Mouse (Mus musculus): Measurements from ENCODE around the gene Gltp. TPM values are rescaled to one million over a fixed set of nuclear protein-coding genes. Genes with fewer than 3 reads are reported as not detected.

Gene Gltp
- polyA plus RNA-seq, 1 experiment from 2014 or later = 30.4 TPM

GRCm38 (mm10) chr5:114657426-114657825, 33.4 kb downstream of the Gltp start:
- Histone ChIP-seq H3K9me3 (ENCODE audit: control insufficient read depth, low read length) (no peaks in the 10 kb centered on the region), H3K4me1 (ENCODE audit: control insufficient read depth, insufficient read depth, low read length) (0 out of 2 replicates have a peak, but pooled peaks cover 5% of the 10 kb centered on the region), H3K4me2 (ENCODE audit: low read length) (peak overlapping the region; percentile 58; the same call in 1 of the 2 replicates), H3K36me3 (ENCODE audit: control insufficient read depth, insufficient read depth, low read length) (no peaks in the 10 kb centered on the region), H3K4me3 (replicated peaks; ENCODE audit: low read depth, low read length) (peak overlapping the region; percentile 31; the same call in 1 of the 2 replicates), H3K27me3 (ENCODE audit: control insufficient read depth, insufficient read depth, low read length) (peaks cover 32% of the 10 kb centered on the region), H3K9ac (replicated peaks; ENCODE audit: low read length) (no peak overlapping the region), H3K27ac (replicated peaks; ENCODE audit: low read depth, low read length) (no peak overlapping the region)
- 27% methylated on average over 10 of the region's 10 CpGs for WGBS
- ATAC-seq (ENCODE audit: low FRiP score, low TSS enrichment) (no peak), DNase-seq (no peak)

GRCm38 (mm10) chr5:114656305-114656704, 34.5 kb downstream of the Gltp start:
- DNase-seq (no peak), ATAC-seq (ENCODE audit: low FRiP score, low TSS enrichment) (no peak)
- no peak overlapping the region for H3K9ac ChIP-seq (replicated peaks; ENCODE audit: low read length)
- no peaks in the 10 kb centered on the region for H3K36me3 ChIP-seq (ENCODE audit: control insufficient read depth, insufficient read depth, low read length)
- WGBS = 76% methylated on average over 7 of the region's 7 CpGs
- H3K4me2 ChIP-seq (ENCODE audit: low read length) = no peak overlapping the region
- no peaks in the 10 kb centered on the region for H3K9me3 ChIP-seq (ENCODE audit: control insufficient read depth, low read length)
- 0 out of 2 replicates have a peak, but pooled peaks cover 5% of the 10 kb centered on the region for H3K4me1 ChIP-seq (ENCODE audit: control insufficient read depth, insufficient read depth, low read length)
- H3K27ac ChIP-seq (replicated peaks; ENCODE audit: low read depth, low read length) = no peak overlapping the region
- peaks cover 33% of the 10 kb centered on the region for H3K27me3 ChIP-seq (ENCODE audit: control insufficient read depth, insufficient read depth, low read length)
- no peak overlapping the region for H3K4me3 ChIP-seq (replicated peaks; ENCODE audit: low read depth, low read length)

GRCm38 (mm10) chr5:114655721-114656120, 35.1 kb downstream of the Gltp start:
- Histone ChIP-seq H3K27ac (replicated peaks; ENCODE audit: low read depth, low read length) (no peak overlapping the region), H3K9ac (replicated peaks; ENCODE audit: low read length) (no peak overlapping the region), H3K9me3 (ENCODE audit: control insufficient read depth, low read length) (no peaks in the 10 kb centered on the region), H3K36me3 (ENCODE audit: control insufficient read depth, insufficient read depth, low read length) (no peaks in the 10 kb centered on the region), H3K27me3 (ENCODE audit: control insufficient read depth, insufficient read depth, low read length) (peaks cover 38% of the 10 kb centered on the region), H3K4me1 (ENCODE audit: control insufficient read depth, insufficient read depth, low read length) (0 out of 2 replicates have a peak, but pooled peaks cover 5% of the 10 kb centered on the region), H3K4me3 (replicated peaks; ENCODE audit: low read depth, low read length) (no peak overlapping the region), H3K4me2 (ENCODE audit: low read length) (no peak overlapping the region)
- no peak for ATAC-seq (ENCODE audit: low FRiP score, low TSS enrichment)
- no peak for DNase-seq
- 92% methylated on average over 5 of the region's 5 CpGs for WGBS

- ATAC-seq (ENCODE audit: low FRiP score, low TSS enrichment) (no peak), DNase-seq (no peak)
- no peaks in the 10 kb centered on the region for H3K36me3 ChIP-seq (ENCODE audit: control insufficient read depth, insufficient read depth, low read length)
- WGBS = 82% methylated on average over 12 of the region's 15 CpGs
- no peaks in the 10 kb centered on the region for H3K9me3 ChIP-seq (ENCODE audit: control insufficient read depth, low read length)
- no peak overlapping the region for H3K4me2 ChIP-seq (ENCODE audit: low read length)
- no peak overlapping the region for H3K4me3 ChIP-seq (replicated peaks; ENCODE audit: low read depth, low read length)
- no peak overlapping the region for H3K9ac ChIP-seq (replicated peaks; ENCODE audit: low read length)
- peaks cover 32% of the 10 kb centered on the region for H3K27me3 ChIP-seq (ENCODE audit: control insufficient read depth, insufficient read depth, low read length)
- no peak overlapping the region for H3K27ac ChIP-seq (replicated peaks; ENCODE audit: low read depth, low read length)
- H3K4me1 ChIP-seq (ENCODE audit: control insufficient read depth, insufficient read depth, low read length) = 0 out of 2 replicates have a peak, but pooled peaks cover 5% of the 10 kb centered on the region
These were observed 36.9 kb downstream of the Gltp start for GRCm38 (mm10) chr5:114653656-114654437.

- whole genome bisulfite sequencing = 18% methylated on average over 3 of the region's 3 CpGs
- Histone ChIP-seq H3K27ac (replicated peaks; ENCODE audit: low read depth, low read length) (no peak overlapping the region), H3K36me3 (ENCODE audit: control insufficient read depth, insufficient read depth, low read length) (no peaks in the 10 kb centered on the region), H3K9ac (replicated peaks; ENCODE audit: low read length) (no peak overlapping the region), H3K4me2 (ENCODE audit: low read length) (no peak overlapping the region), H3K27me3 (ENCODE audit: control insufficient read depth, insufficient read depth, low read length) (peaks cover 8% of the 10 kb centered on the region), H3K9me3 (ENCODE audit: control insufficient read depth, low read length) (no peaks in the 10 kb centered on the region), H3K4me1 (ENCODE audit: control insufficient read depth, insufficient read depth, low read length) (peaks cover 11% of the 10 kb centered on the region), H3K4me3 (replicated peaks; ENCODE audit: low read depth, low read length) (no peak overlapping the region)
- ATAC-seq (ENCODE audit: low FRiP score, low TSS enrichment) (no peak), DNase-seq (no peak)
These were observed 39.3 kb downstream of the Gltp start for GRCm38 (mm10) chr5:114651449-114651848.

GRCm38 (mm10) chr5:114651002-114651401, 39.8 kb downstream of the Gltp start:
- H3K4me1 ChIP-seq (ENCODE audit: control insufficient read depth, insufficient read depth, low read length) = peaks cover 11% of the 10 kb centered on the region
- H3K4me3 ChIP-seq (replicated peaks; ENCODE audit: low read depth, low read length) = no peak overlapping the region
- H3K36me3 ChIP-seq (ENCODE audit: control insufficient read depth, insufficient read depth, low read length) = no peaks in the 10 kb centered on the region
- H3K9me3 ChIP-seq (ENCODE audit: control insufficient read depth, low read length) = no peaks in the 10 kb centered on the region
- ATAC-seq (ENCODE audit: low FRiP score, low TSS enrichment) (no peak), DNase-seq (no peak)
- no peak overlapping the region for H3K4me2 ChIP-seq (ENCODE audit: low read length)
- no peak overlapping the region for H3K9ac ChIP-seq (replicated peaks; ENCODE audit: low read length)
- WGBS = 31% methylated on average over 14 of the region's 14 CpGs
- H3K27me3 ChIP-seq (ENCODE audit: control insufficient read depth, insufficient read depth, low read length) = peaks cover 6% of the 10 kb centered on the region; the same call in 1 of the 2 replicates
- H3K27ac ChIP-seq (replicated peaks; ENCODE audit: low read depth, low read length) = no peak overlapping the region

GRCm38 (mm10) chr5:114648728-114649311, 42.0 kb downstream of the Gltp start:
- Histone ChIP-seq H3K9ac (replicated peaks; ENCODE audit: low read length) (no peak overlapping the region), H3K27me3 (ENCODE audit: control insufficient read depth, insufficient read depth, low read length) (peaks cover 6% of the 10 kb centered on the region; the same call in 1 of the 2 replicates), H3K4me2 (ENCODE audit: low read length) (no peak overlapping the region), H3K36me3 (ENCODE audit: control insufficient read depth, insufficient read depth, low read length) (no peaks in the 10 kb centered on the region), H3K9me3 (ENCODE audit: control insufficient read depth, low read length) (no peaks in the 10 kb centered on the region), H3K4me3 (replicated peaks; ENCODE audit: low read depth, low read length) (no peak overlapping the region), H3K4me1 (ENCODE audit: control insufficient read depth, insufficient read depth, low read length) (peaks cover 11% of the 10 kb centered on the region), H3K27ac (replicated peaks; ENCODE audit: low read depth, low read length) (no peak overlapping the region)
- DNase-seq = no peak
- no peak for ATAC-seq (ENCODE audit: low FRiP score, low TSS enrichment)
- 68% methylated on average over 11 of the region's 11 CpGs for WGBS

- Histone ChIP-seq H3K27me3 (ENCODE audit: control insufficient read depth, insufficient read depth, low read length) (peaks cover 6% of the 10 kb centered on the region; the same call in 1 of the 2 replicates), H3K36me3 (ENCODE audit: control insufficient read depth, insufficient read depth, low read length) (no peaks in the 10 kb centered on the region), H3K9me3 (ENCODE audit: control insufficient read depth, low read length) (no peaks in the 10 kb centered on the region), H3K4me2 (ENCODE audit: low read length) (peak overlapping the region; percentile 55), H3K9ac (replicated peaks; ENCODE audit: low read length) (peak overlapping the region; percentile 46), H3K4me1 (ENCODE audit: control insufficient read depth, insufficient read depth, low read length) (peaks cover 11% of the 10 kb centered on the region), H3K4me3 (replicated peaks; ENCODE audit: low read depth, low read length) (peak overlapping the region; percentile 19), H3K27ac (replicated peaks; ENCODE audit: low read depth, low read length) (no peak overlapping the region)
- ATAC-seq (ENCODE audit: low FRiP score, low TSS enrichment) = peak; percentile 54; the same call in 1 of the 2 replicates
- peak; percentile 77 for DNase-seq
- 2% methylated on average over 27 of the region's 27 CpGs for WGBS
These were observed 43.4 kb downstream of the Gltp start for GRCm38 (mm10) chr5:114647211-114647974.
